Mouse (Mus musculus) ES-Bruce4 (cell line): ENCODE data around the gene Dot1l.

ENCODE experiments used
- CTCF ChIP-seq: IDR thresholded peaks from one replicate; pipeline ENCODE4 v1.8.1; 2011; ENCODE audit warnings: low read depth, low read length
- EP300 ChIP-seq: IDR thresholded peaks from 2 replicates; pipeline ENCODE4 v1.6.1; 2011; ENCODE audit warnings: low read depth, low read length; ENCODE audit not compliant: insufficient read depth
- POLR2A ChIP-seq: IDR thresholded peaks from one replicate; pipeline ENCODE4 v1.8.1; 2011; ENCODE audit warnings: low read length; ENCODE audit not compliant: insufficient read depth

DNA sequence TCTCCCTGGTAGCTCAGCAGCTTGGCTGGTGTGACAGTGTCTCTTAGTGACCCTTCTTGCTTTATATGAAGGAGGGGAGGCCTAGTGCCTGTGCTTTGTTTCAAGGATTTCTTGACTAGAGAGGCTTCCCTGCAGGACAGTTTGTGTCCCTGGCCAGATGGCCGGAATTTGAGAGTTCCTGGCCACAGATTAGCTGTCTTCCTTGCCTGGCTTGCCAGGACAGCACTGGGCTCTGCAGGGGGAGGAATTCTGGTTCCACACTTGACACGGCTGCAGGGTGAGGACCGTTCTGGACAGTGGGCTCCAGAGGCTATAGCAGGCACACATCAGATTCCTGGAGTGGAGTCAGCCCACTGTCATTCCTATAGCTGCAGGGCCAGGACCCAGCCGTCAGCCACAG is 20.7 kb downstream of the Dot1l start:
- no peak for TF ChIP-seq POLR2A
- TF ChIP-seq CTCF, result no peak
- TF ChIP-seq EP300, result no peak
